Mouse (Mus musculus): ENCODE measurements around the gene Olfr283. TPM values are rescaled to one million over a fixed set of nuclear protein-coding genes. Genes with fewer than 3 reads are reported as not detected.
A peak's percentile ranks its signal among the peaks of the same experiment; 100 is the strongest.
"Not testable (repeated sequence)": the region's sequence is repeated elsewhere in the genome, so short reads cannot be mapped to it uniquely, and the experiment has no call there.

Gene Olfr283
- polyA plus RNA-seq (2016; fragmentation: Nextera tagmentation; extraction: Ambion mirVana), result not detected in 2 replicates

DNA sequence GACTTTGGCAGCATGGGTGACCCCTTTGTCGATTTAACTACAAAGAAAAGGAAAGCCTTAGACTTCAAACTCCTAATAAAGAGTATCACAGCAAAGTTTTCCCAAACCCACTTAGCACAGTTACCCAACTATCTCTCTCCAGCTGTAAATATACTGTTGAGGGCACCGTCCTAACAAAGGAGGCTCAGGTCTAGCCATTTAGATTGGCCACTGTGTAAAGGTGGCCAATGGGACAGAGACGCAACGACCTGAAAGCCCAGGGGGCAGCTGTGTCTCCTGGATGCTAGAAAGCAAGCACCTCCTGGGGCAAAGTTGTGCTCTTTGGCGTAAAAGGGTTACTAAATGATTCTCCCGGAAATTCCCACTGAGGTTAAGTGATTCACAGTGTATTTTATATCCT is at the start of gene Olfr283:
Gene Olfr283 (minus strand): TSS at position 101 of the 400 bp plus-strand sequence.
- H3K4me3 ChIP-seq, result no peak within 1 kb of the TSS
- H3K27me3 ChIP-seq, result no peaks in the 10 kb centered on the region
- no peaks in the 10 kb centered on the region for H3K4me1 ChIP-seq
- no peaks in the 10 kb centered on the region for H3K9me3 ChIP-seq
- H3K9ac ChIP-seq (replicated peaks), result no peak within 1 kb of the TSS
- H3K4me2 ChIP-seq (replicated peaks), result no peak within 1 kb of the TSS
- no peak for ATAC-seq (ENCODE audit: low FRiP score, low read depth)
- H3K36me3 ChIP-seq, result no peaks in the 10 kb centered on the region
- 87% methylated on average over 6 of the region's 6 CpGs for WGBS
- no peak within 1 kb of the TSS for H3K27ac ChIP-seq (replicated peaks)

- Histone ChIP-seq H3K4me3 (no peak overlapping the region), H3K27ac (replicated peaks) (no peak overlapping the region), H3K4me2 (replicated peaks) (no peak overlapping the region), H3K36me3 (no peaks in the 10 kb centered on the region), H3K27me3 (no peaks in the 10 kb centered on the region), H3K9me3 (no peaks in the 10 kb centered on the region), H3K9ac (replicated peaks) (no peak overlapping the region), H3K4me1 (peaks cover 9% of the 10 kb centered on the region)
- WGBS, result 92% methylated on average over 7 of the region's 7 CpGs
- ATAC-seq (ENCODE audit: low FRiP score, low read depth), result no peak
Measured at GRCm38 (mm10) chr15:98425188-98425587, 44.4 kb upstream of the Olfr283 start.

DNA sequence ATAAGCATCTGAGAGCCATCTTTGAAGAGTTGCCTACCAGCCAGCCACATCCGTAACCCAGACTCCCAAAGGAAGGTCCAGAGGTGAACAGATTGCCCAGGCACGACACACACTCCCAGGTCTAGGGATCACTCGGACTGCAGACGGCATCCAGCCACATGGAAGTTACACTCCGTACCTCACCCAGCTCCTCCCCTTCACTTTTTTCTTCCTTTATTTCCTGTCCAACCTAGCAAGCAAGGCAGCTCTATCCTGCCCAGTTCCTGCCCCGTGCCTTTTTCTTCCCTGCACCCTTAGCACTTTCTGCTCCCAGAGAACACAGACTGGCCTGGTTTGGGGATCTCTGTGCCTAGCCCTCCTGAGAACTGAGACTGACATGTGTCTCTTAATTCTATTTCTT is 44.0 kb upstream of the Olfr283 start:
- H3K27ac ChIP-seq (replicated peaks), result no peak overlapping the region
- H3K9ac ChIP-seq (replicated peaks), result no peak overlapping the region
- no peaks in the 10 kb centered on the region for H3K36me3 ChIP-seq
- H3K4me1 ChIP-seq, result peaks cover 9% of the 10 kb centered on the region
- H3K4me3 ChIP-seq, result no peak overlapping the region
- H3K9me3 ChIP-seq, result no peaks in the 10 kb centered on the region
- H3K27me3 ChIP-seq, result no peaks in the 10 kb centered on the region
- no peak overlapping the region for H3K4me2 ChIP-seq (replicated peaks)
- WGBS, result 63% methylated on average over 6 of the region's 6 CpGs
- no peak for ATAC-seq (ENCODE audit: low FRiP score, low read depth)

DNA sequence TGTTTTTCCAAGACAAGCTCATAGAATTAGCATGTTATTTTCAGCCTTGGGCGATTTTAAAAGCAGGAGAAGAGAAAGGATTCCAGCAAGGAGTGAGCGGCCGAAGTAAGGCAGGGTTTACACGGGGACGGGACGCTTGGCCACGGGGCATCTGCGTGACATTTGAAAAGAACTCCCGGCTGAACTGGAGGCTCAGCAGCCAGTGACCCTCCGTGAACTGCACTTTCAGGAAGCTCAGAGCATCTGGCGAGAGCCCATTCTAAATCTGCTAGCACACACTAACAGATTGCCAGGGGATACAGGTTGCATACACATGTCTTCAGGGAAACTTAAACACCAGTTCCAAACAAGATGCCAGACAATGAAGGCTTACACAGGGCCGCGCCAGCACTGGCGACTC is 43.6 kb upstream of the Olfr283 start:
- no peak overlapping the region for H3K4me3 ChIP-seq
- H3K4me1 ChIP-seq, result peaks cover 9% of the 10 kb centered on the region
- H3K36me3 ChIP-seq, result no peaks in the 10 kb centered on the region
- no peak for ATAC-seq (ENCODE audit: low FRiP score, low read depth)
- H3K27ac ChIP-seq (replicated peaks), result no peak overlapping the region
- H3K9ac ChIP-seq (replicated peaks), result no peak overlapping the region
- peak overlapping the region; percentile 14; the same call in 1 of the 2 replicates for H3K4me2 ChIP-seq (replicated peaks)
- 52% methylated on average over 14 of the region's 14 CpGs for WGBS
- H3K27me3 ChIP-seq, result no peaks in the 10 kb centered on the region
- H3K9me3 ChIP-seq, result no peaks in the 10 kb centered on the region

GRCm38 (mm10) chr15:98420897-98421296 is 40.2 kb upstream of the Olfr283 start:
- Histone ChIP-seq H3K4me2 (replicated peaks) (no peak overlapping the region), H3K27ac (replicated peaks) (no peak overlapping the region), H3K27me3 (no peaks in the 10 kb centered on the region), H3K9ac (replicated peaks) (no peak overlapping the region), H3K4me3 (no peak overlapping the region), H3K36me3 (no peaks in the 10 kb centered on the region), H3K9me3 (no peaks in the 10 kb centered on the region), H3K4me1 (peaks cover 9% of the 10 kb centered on the region)
- 80% methylated on average over 4 of the region's 4 CpGs for WGBS
- ATAC-seq (ENCODE audit: low FRiP score, low read depth), result no peak

GRCm38 (mm10) chr15:98418096-98418495 is 37.4 kb upstream of the Olfr283 start:
- ATAC-seq (ENCODE audit: low FRiP score, low read depth), result no peak

GRCm38 (mm10) chr15:98417285-98417684 is 36.5 kb upstream of the Olfr283 start:
- ATAC-seq (ENCODE audit: low FRiP score, low read depth); H3K36me3 ChIP-seq; H3K4me3 ChIP-seq; H3K27ac ChIP-seq (replicated peaks); H3K9ac ChIP-seq (replicated peaks); H3K9me3 ChIP-seq; H3K27me3 ChIP-seq; H3K4me1 ChIP-seq; H3K4me2 ChIP-seq (replicated peaks): not testable (repeated sequence)
- WGBS, result 45% methylated on average over 3 of the region's 3 CpGs

More at GRCm38 (mm10) chr15:98418096-98418495, 37.4 kb upstream of the Olfr283 start:
- Histone ChIP-seq H3K9ac (replicated peaks) (no peak overlapping the region), H3K36me3 (no peaks in the 10 kb centered on the region), H3K4me3 (no peak overlapping the region), H3K9me3 (no peaks in the 10 kb centered on the region), H3K4me1 (no peaks in the 10 kb centered on the region), H3K27me3 (no peaks in the 10 kb centered on the region), H3K27ac (replicated peaks) (no peak overlapping the region), H3K4me2 (replicated peaks) (no peak overlapping the region)
- 79% methylated on average over 7 of the region's 7 CpGs for WGBS

- not testable (repeated sequence) for H3K27ac ChIP-seq (replicated peaks); H3K4me1 ChIP-seq; ATAC-seq (ENCODE audit: low FRiP score, low read depth); H3K36me3 ChIP-seq; H3K9me3 ChIP-seq; H3K4me3 ChIP-seq; H3K4me2 ChIP-seq (replicated peaks); H3K9ac ChIP-seq (replicated peaks); H3K27me3 ChIP-seq
Measured at GRCm38 (mm10) chr15:98416802-98417201, 36.1 kb upstream of the Olfr283 start.

GRCm38 (mm10) chr15:98415996-98416395 is 35.2 kb upstream of the Olfr283 start:
- no peaks in the 10 kb centered on the region for H3K4me1 ChIP-seq
- H3K9ac ChIP-seq (replicated peaks), result no peak overlapping the region
- 88% methylated on average over 4 of the region's 4 CpGs for WGBS
- H3K36me3 ChIP-seq, result no peaks in the 10 kb centered on the region
- no peak overlapping the region for H3K4me3 ChIP-seq
- no peak overlapping the region for H3K4me2 ChIP-seq (replicated peaks)
- no peak for ATAC-seq (ENCODE audit: low FRiP score, low read depth)
- H3K27me3 ChIP-seq, result no peaks in the 10 kb centered on the region
- H3K27ac ChIP-seq (replicated peaks), result no peak overlapping the region
- no peaks in the 10 kb centered on the region for H3K9me3 ChIP-seq

- H3K9me3 ChIP-seq, result peaks cover 3% of the 10 kb centered on the region; the same call in 1 of the 2 replicates
- 95% methylated on average over 9 of the region's 9 CpGs for WGBS
Measured at GRCm38 (mm10) chr15:98410249-98410648, 29.5 kb upstream of the Olfr283 start.

GRCm38 (mm10) chr15:98409635-98410034 is 28.9 kb upstream of the Olfr283 start:
- H3K9ac ChIP-seq (replicated peaks), result no peak overlapping the region
- H3K4me1 ChIP-seq, result no peaks in the 10 kb centered on the region
- no peak for ATAC-seq (ENCODE audit: low FRiP score, low read depth)
- H3K9me3 ChIP-seq, result peaks cover 3% of the 10 kb centered on the region; the same call in 1 of the 2 replicates
- no peaks in the 10 kb centered on the region for H3K27me3 ChIP-seq
- WGBS, result 97% methylated on average over 2 of the region's 2 CpGs
- H3K4me2 ChIP-seq (replicated peaks), result no peak overlapping the region
- no peaks in the 10 kb centered on the region for H3K36me3 ChIP-seq
- H3K4me3 ChIP-seq, result no peak overlapping the region
- no peak overlapping the region for H3K27ac ChIP-seq (replicated peaks)

More at GRCm38 (mm10) chr15:98410249-98410648, 29.5 kb upstream of the Olfr283 start:
- Histone ChIP-seq H3K36me3 (no peaks in the 10 kb centered on the region), H3K27ac (replicated peaks) (no peak overlapping the region), H3K9ac (replicated peaks) (no peak overlapping the region), H3K4me3 (no peak overlapping the region), H3K4me2 (replicated peaks) (no peak overlapping the region), H3K27me3 (no peaks in the 10 kb centered on the region), H3K4me1 (no peaks in the 10 kb centered on the region)
- no peak for ATAC-seq (ENCODE audit: low FRiP score, low read depth)

GRCm38 (mm10) chr15:98408406-98409060 is 27.8 kb upstream of the Olfr283 start:
- no peaks in the 10 kb centered on the region for H3K36me3 ChIP-seq
- no peak overlapping the region for H3K4me2 ChIP-seq (replicated peaks)
- 75% methylated on average over 17 of the region's 17 CpGs for WGBS
- H3K27ac ChIP-seq (replicated peaks), result no peak overlapping the region
- no peaks in the 10 kb centered on the region for H3K4me1 ChIP-seq
- no peak overlapping the region for H3K9ac ChIP-seq (replicated peaks)
- no peaks in the 10 kb centered on the region for H3K27me3 ChIP-seq
- H3K4me3 ChIP-seq, result no peak overlapping the region
- H3K9me3 ChIP-seq, result peaks cover 3% of the 10 kb centered on the region; the same call in 1 of the 2 replicates
- no peak for ATAC-seq (ENCODE audit: low FRiP score, low read depth)

DNA sequence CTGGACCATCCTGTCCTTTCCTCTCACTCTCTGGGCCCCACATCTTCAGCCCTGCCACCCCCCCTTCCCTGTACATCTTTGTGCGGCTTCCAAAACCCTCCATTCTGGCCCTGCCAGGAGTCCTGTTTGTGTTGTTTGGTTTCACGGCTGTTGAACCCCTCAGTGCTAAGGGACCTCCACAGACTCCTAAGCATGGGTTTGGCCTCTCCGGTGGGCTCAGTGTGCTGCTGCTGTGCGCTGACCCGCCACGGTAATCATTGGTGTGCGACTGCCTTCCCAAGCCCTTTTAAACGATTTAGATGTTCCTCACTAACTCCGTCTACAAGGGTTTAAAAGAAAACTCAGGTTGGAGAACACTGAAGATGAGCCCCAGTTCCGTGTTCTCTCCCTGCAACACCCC is 21.6 kb upstream of the Olfr283 start:
- no peak overlapping the region for H3K4me2 ChIP-seq (replicated peaks)
- WGBS, result 87% methylated on average over 10 of the region's 10 CpGs
- no peak overlapping the region for H3K9ac ChIP-seq (replicated peaks)
- H3K27ac ChIP-seq (replicated peaks), result no peak overlapping the region
- no peaks in the 10 kb centered on the region for H3K4me1 ChIP-seq
- no peak for ATAC-seq (ENCODE audit: low FRiP score, low read depth)
- H3K36me3 ChIP-seq, result no peaks in the 10 kb centered on the region
- 0 out of 2 replicates have a peak, but pooled peaks cover 3% of the 10 kb centered on the region for H3K9me3 ChIP-seq
- no peak overlapping the region for H3K4me3 ChIP-seq
- no peaks in the 10 kb centered on the region for H3K27me3 ChIP-seq

Measured in midbrain, embryonic 12.5 days (tissue).